Mouse (Mus musculus) testis, postnatal 14 days (tissue): ENCODE data around the gene Gdpd1.
"Not testable (repeated sequence)": the region's sequence is repeated elsewhere in the genome, so short reads cannot be mapped to it uniquely, and the experiment has no call there.

Experiments
- DNase-seq: peaks from one replicate; pipeline ENCODE4 v3.0.0; 2021; ENCODE audit warnings: low spot score

Gene Gdpd1

GRCm38 (mm10) chr11:87073866-87074440 is at the start of gene Gdpd1:
Gdpd1 (minus strand) TSS chr11:87074062.
- peak; percentile 93 for DNase-seq

GRCm38 (mm10) chr11:87121864-87122263 is 48.0 kb upstream of the Gdpd1 start:
- DNase-seq = no peak

GRCm38 (mm10) chr11:87110172-87110909 is 36.5 kb upstream of the Gdpd1 start:
- no peak for DNase-seq

GRCm38 (mm10) chr11:87109519-87110171 is 35.8 kb upstream of the Gdpd1 start:
- peak; percentile 66 for DNase-seq

GRCm38 (mm10) chr11:87108755-87109518 is 35.1 kb upstream of the Gdpd1 start, which contains the start of gene Ska2:
Ska2 (plus strand) TSS chr11:87109234.
- peak; percentile 99 for DNase-seq

- no peak for DNase-seq
These were observed 34.5 kb upstream of the Gdpd1 start, which contains the start of gene Prr11 for GRCm38 (mm10) chr11:87108409-87108754. Prr11 (minus strand) TSS chr11:87108708.

- DNase-seq = no peak
These were observed 13.3 kb upstream of the Gdpd1 start for GRCm38 (mm10) chr11:87087142-87087541.

- peak; percentile 88 for DNase-seq
These were observed 12.6 kb upstream of the Gdpd1 start, which contains the start of gene Smg8 for GRCm38 (mm10) chr11:87086290-87086984. Smg8 (minus strand) TSS chr11:87086774.

- no peak for DNase-seq
These were observed 11.6 kb upstream of the Gdpd1 start for GRCm38 (mm10) chr11:87085461-87085860.

GRCm38 (mm10) chr11:87083712-87084111 is 9.8 kb upstream of the Gdpd1 start:
- DNase-seq = no peak

- peak; percentile 62 for DNase-seq
These were observed 458 bp downstream of the Gdpd1 start for GRCm38 (mm10) chr11:87073343-87073865.

- DNase-seq = no peak
These were observed 11.8 kb downstream of the Gdpd1 start for GRCm38 (mm10) chr11:87062087-87062486.

GRCm38 (mm10) chr11:87060410-87060809 is 13.5 kb downstream of the Gdpd1 start:
- no peak for DNase-seq

GRCm38 (mm10) chr11:87056286-87056685 is 17.6 kb downstream of the Gdpd1 start:
- DNase-seq = no peak

GRCm38 (mm10) chr11:87048900-87049299 is 25.0 kb downstream of the Gdpd1 start:
- DNase-seq = not testable (repeated sequence)

- no peak for DNase-seq
These were observed 26.9 kb downstream of the Gdpd1 start for GRCm38 (mm10) chr11:87046968-87047367.

- no peak for DNase-seq
These were observed 30.8 kb downstream of the Gdpd1 start for GRCm38 (mm10) chr11:87043052-87043451.

GRCm38 (mm10) chr11:87039307-87039963 is 34.4 kb downstream of the Gdpd1 start:
- no peak for DNase-seq

- no peak for DNase-seq
These were observed 37.7 kb downstream of the Gdpd1 start for GRCm38 (mm10) chr11:87036180-87036579.

- no peak for DNase-seq
These were observed 45.6 kb downstream of the Gdpd1 start for GRCm38 (mm10) chr11:87028212-87028611.
